Comparison of ENCODE assay signal across 11 mouse cellular contexts in genomic region chr16:93437608-93438425, GRCm38 (mm10).
A peak's percentile ranks its signal among the peaks of the same experiment; 100 is the strongest.
DNase-seq lines count a peak whose midpoint lies in the region; ATAC-seq and TF ChIP-seq lines count a peak whose summit lies in the region.
"Had no signal": no experiment of that assay in that cellular context is flagged by ENCODE, and none has a peak within 500 bp of the region (broad histone marks: within the 10 kb centered on the region; RNA-seq: fewer than 3 reads in every experiment).

No protein-coding gene starts in this region.

- no peaks in the 10 kb centered on the region for H3K36me3 ChIP-seq in heart, embryonic 11.5 days (ENCODE audit: control insufficient read depth, insufficient read depth, low read length)
- H3K36me3 ChIP-seq in heart, adult 2 months (ENCODE audit: control insufficient read depth, insufficient read depth, low read length): no peaks in the 10 kb centered on the region
- H3K36me3 ChIP-seq in midbrain, embryonic 10.5 days: no peaks in the 10 kb centered on the region
- H3K36me3 ChIP-seq in midbrain, postnatal 0 days (ENCODE audit: insufficient read depth, low read length): no peaks in the 10 kb centered on the region
- H3K36me3 ChIP-seq in forebrain, embryonic 13.5 days (ENCODE audit: poor library complexity, severe bottlenecking): no peaks in the 10 kb centered on the region
- no peaks in the 10 kb centered on the region for H3K36me3 ChIP-seq in midbrain, embryonic 13.5 days

- no peaks in the 10 kb centered on the region for H3K9me3 ChIP-seq in heart, embryonic 11.5 days (replicated peaks; ENCODE audit: control insufficient read depth, low read length)
- no peaks in the 10 kb centered on the region for H3K9me3 ChIP-seq in midbrain, embryonic 10.5 days (replicated peaks)
- H3K9me3 ChIP-seq in midbrain, postnatal 0 days (ENCODE audit: low read length): no peaks in the 10 kb centered on the region
- no peaks in the 10 kb centered on the region for H3K9me3 ChIP-seq in forebrain, embryonic 13.5 days (replicated peaks)
- H3K9me3 ChIP-seq in midbrain, embryonic 13.5 days: no peaks in the 10 kb centered on the region

- H3K9ac ChIP-seq in heart, embryonic 11.5 days (ENCODE audit: low read depth, low read length): 0 out of 2 replicates have a peak overlapping the region, but pooled peaks have one; percentile 10
- H3K9ac ChIP-seq in heart, adult 2 months (ENCODE audit: low read depth, low read length): no peak overlapping the region
- no peak overlapping the region for H3K9ac ChIP-seq in midbrain, postnatal 0 days (replicated peaks; ENCODE audit: low read length, poor library complexity, severe bottlenecking)
- no peak overlapping the region for H3K9ac ChIP-seq in forebrain, embryonic 13.5 days
- no peak overlapping the region for H3K9ac ChIP-seq in midbrain, embryonic 13.5 days (replicated peaks)

- ATAC-seq in heart, embryonic 11.5 days (replicated peaks; ENCODE audit: insufficient number of reproducible peaks, low FRiP score, low TSS enrichment): no peak
- ATAC-seq in midbrain, postnatal 0 days (ENCODE audit: low FRiP score): no peak
- ATAC-seq in forebrain, embryonic 13.5 days: no peak
- no peak for ATAC-seq in midbrain, embryonic 13.5 days

- WGBS in heart, embryonic 11.5 days (ENCODE audit: insufficient replicate concordance): 11% methylated on average over 14 of the region's 14 CpGs
- 37% methylated on average over 14 of the region's 14 CpGs for WGBS in heart, adult 2 months
- WGBS in midbrain, embryonic 10.5 days: 18% methylated on average over 14 of the region's 14 CpGs
- WGBS in midbrain, postnatal 0 days: 21% methylated on average over 14 of the region's 14 CpGs
- 17% methylated on average over 14 of the region's 14 CpGs for WGBS in forebrain, embryonic 13.5 days
- WGBS in midbrain, embryonic 13.5 days: 16% methylated on average over 14 of the region's 14 CpGs

- H3K27ac ChIP-seq in heart, embryonic 11.5 days (ENCODE audit: low read depth, low read length): 0 out of 2 replicates have a peak overlapping the region, but pooled peaks have one; percentile 22
- no peak overlapping the region for H3K27ac ChIP-seq in heart, adult 2 months
- H3K27ac ChIP-seq in midbrain, embryonic 10.5 days (replicated peaks): no peak overlapping the region
- H3K27ac ChIP-seq in midbrain, postnatal 0 days (ENCODE audit: low read depth, low read length): no peak overlapping the region
- no peak overlapping the region for H3K27ac ChIP-seq in forebrain, embryonic 13.5 days
- H3K27ac ChIP-seq in midbrain, embryonic 13.5 days: no peak overlapping the region

- peaks cover 8% of the 10 kb centered on the region for H3K4me1 ChIP-seq in heart, embryonic 11.5 days (ENCODE audit: control insufficient read depth, insufficient read depth, low read length)
- no peaks in the 10 kb centered on the region for H3K4me1 ChIP-seq in heart, adult 2 months (ENCODE audit: control insufficient read depth, insufficient read depth, low read length)
- peaks cover 15% of the 10 kb centered on the region for H3K4me1 ChIP-seq in midbrain, embryonic 10.5 days
- no peaks in the 10 kb centered on the region for H3K4me1 ChIP-seq in midbrain, postnatal 0 days (ENCODE audit: insufficient read depth, low read length)
- peaks cover 8% of the 10 kb centered on the region for H3K4me1 ChIP-seq in forebrain, embryonic 13.5 days
- H3K4me1 ChIP-seq in midbrain, embryonic 13.5 days (replicated peaks): peaks cover 12% of the 10 kb centered on the region

- intact Hi-C loops in heart, adult 2 months (cut with DNase I): no loop called here

- TF ChIP-seq POLR2A in heart, adult 2 months (IDR thresholded peaks at IDR 0.05; ENCODE audit: insufficient read depth, low read depth, low read length): no peak

- no peak for TF ChIP-seq CTCF in heart, adult 2 months (IDR thresholded peaks at IDR 0.05)
- no peak for TF ChIP-seq CTCF in midbrain, postnatal 0 days (IDR thresholded peaks at IDR 0.05)

- peak overlapping the region; percentile 18; the same call in 1 of the 2 replicates for H3K4me3 ChIP-seq in heart, embryonic 11.5 days (ENCODE audit: low read depth, low read length)
- H3K4me3 ChIP-seq in heart, adult 2 months: no peak overlapping the region
- 0 out of 2 replicates have a peak overlapping the region, but pooled peaks have one; percentile 16 for H3K4me3 ChIP-seq in midbrain, embryonic 10.5 days
- H3K4me3 ChIP-seq in midbrain, postnatal 0 days (ENCODE audit: low read depth, low read length): no peak overlapping the region
- no peak overlapping the region for H3K4me3 ChIP-seq in forebrain, embryonic 13.5 days
- no peak overlapping the region for H3K4me3 ChIP-seq in midbrain, embryonic 13.5 days (replicated peaks)

- TF ChIP-seq EP300 in heart, adult 2 months (IDR thresholded peaks at IDR 0.05; ENCODE audit: insufficient read depth, low read depth, low read length): no peak

- DNase-seq in heart, adult 2 months: no peak
- no peak for DNase-seq in midbrain, embryonic 10.5 days (ENCODE audit: low spot score)
- no peak for DNase-seq in midbrain, postnatal 0 days (ENCODE audit: low spot score)
- no peak for DNase-seq in spleen, postnatal 36 days (ENCODE audit: low spot score in 2 of 2)
- DNase-seq in gastrocnemius, postnatal 25 days: no peak
- DNase-seq: cerebellum, postnatal 36 days; gastrocnemius, postnatal 10 days; lung, postnatal 4 days had no signal

- no peaks in the 10 kb centered on the region for H3K79me2 ChIP-seq in heart, adult 2 months (replicated peaks; ENCODE audit: control insufficient read depth, insufficient read depth, low read length)

- peak overlapping the region; percentile 54 for H3K4me2 ChIP-seq in heart, embryonic 11.5 days
- no peak overlapping the region for H3K4me2 ChIP-seq in midbrain, postnatal 0 days (ENCODE audit: low read depth, low read length, poor library complexity, severe bottlenecking)
- peak overlapping the region; percentile 3; the same call in 1 of the 2 replicates for H3K4me2 ChIP-seq in forebrain, embryonic 13.5 days
- H3K4me2 ChIP-seq in midbrain, embryonic 13.5 days (replicated peaks): peak overlapping the region; percentile 19

- H3K27me3 ChIP-seq in heart, embryonic 11.5 days (ENCODE audit: control insufficient read depth, insufficient read depth, low read length): no peaks in the 10 kb centered on the region
- H3K27me3 ChIP-seq in heart, adult 2 months (ENCODE audit: control insufficient read depth, insufficient read depth, low read length): no peaks in the 10 kb centered on the region
- peaks cover 44% of the 10 kb centered on the region for H3K27me3 ChIP-seq in midbrain, embryonic 10.5 days (ENCODE audit: low read depth, poor library complexity, severe bottlenecking)
- 0 out of 2 replicates have a peak, but pooled peaks cover 4% of the 10 kb centered on the region for H3K27me3 ChIP-seq in midbrain, postnatal 0 days (ENCODE audit: insufficient read depth, low read length)
- H3K27me3 ChIP-seq in forebrain, embryonic 13.5 days: peaks cover 4% of the 10 kb centered on the region
- peaks cover 28% of the 10 kb centered on the region for H3K27me3 ChIP-seq in midbrain, embryonic 13.5 days

Comparison
In these comparisons a context has a peak if more than half of its experiments do, and no peak if none do; other contexts are left out.
1. H3K4me3 ChIP-seq: peak in heart, embryonic 11.5 days (single experiment) and midbrain, embryonic 10.5 days (single experiment); none in heart, adult 2 months (single experiment), midbrain, postnatal 0 days (single experiment), forebrain, embryonic 13.5 days (single experiment) and midbrain, embryonic 13.5 days (single experiment).